14 mouse cellular contexts compared by ENCODE assay signal in genomic region chr7:72691396-72691795, GRCm38 (mm10).
DNase-seq lines count a peak whose midpoint lies in the region; ATAC-seq lines count a peak whose summit lies in the region.
"Had no signal": no experiment of that assay in that cellular context is flagged by ENCODE, and none has a peak within 500 bp of the region (broad histone marks: within the 10 kb centered on the region; RNA-seq: fewer than 3 reads in every experiment).

No protein-coding gene starts in this region.

- peak; percentile 10 for DNase-seq in layer of hippocampus, adult 11-12 months (ENCODE audit: low spot score)
- no peak for DNase-seq in layer of hippocampus, postnatal 10 days (ENCODE audit: low spot score in 2 of 2)
- peak; percentile 7 for DNase-seq in 3134 (ENCODE audit: extremely low read depth, insufficient read length, low spot score)
- DNase-seq in Muller cell, postnatal 12 days (ENCODE audit: inconsistent ontology term), result peak; percentile 31
- DNase-seq in cerebellum, adult 9-10 months, result peak; percentile 79
- no peak for DNase-seq in neural tube, embryonic 10.5 days (ENCODE audit: extremely low spot score, low spot score)
- DNase-seq in urinary bladder, postnatal 10 days (ENCODE audit: low spot score), result no peak
- DNase-seq: gastrocnemius, postnatal 14 days; heart, postnatal 14 days; kidney, adult 8-10 months; kidney, postnatal 36 days; thymus, postnatal 4 days had no signal

- no peak for ATAC-seq in neural tube, embryonic 15.5 days (ENCODE audit: low FRiP score)

- H3K4me2 ChIP-seq in neural tube, embryonic 15.5 days, result no peak overlapping the region
- H3K4me2 ChIP-seq: lung, embryonic 15.5 days had no signal

- no peaks in the 10 kb centered on the region for H3K4me1 ChIP-seq in neural tube, embryonic 15.5 days

- H3K4me3 ChIP-seq in neural tube, embryonic 15.5 days (replicated peaks), result no peak overlapping the region
- H3K4me3 ChIP-seq: lung, embryonic 15.5 days had no signal

- 64% methylated on average over 3 of the region's 3 CpGs for WGBS in neural tube, embryonic 15.5 days

- no peak overlapping the region for H3K27ac ChIP-seq in neural tube, embryonic 15.5 days (replicated peaks)
- H3K27ac ChIP-seq: lung, embryonic 15.5 days had no signal

- H3K27me3 ChIP-seq in neural tube, embryonic 15.5 days (replicated peaks), result no peaks in the 10 kb centered on the region
- H3K27me3 ChIP-seq: lung, embryonic 15.5 days had no signal

- no peaks in the 10 kb centered on the region for H3K9me3 ChIP-seq in neural tube, embryonic 15.5 days (replicated peaks)
- H3K9me3 ChIP-seq: lung, embryonic 15.5 days had no signal

- H3K9ac ChIP-seq in neural tube, embryonic 15.5 days (replicated peaks), result no peak overlapping the region
- H3K9ac ChIP-seq: lung, embryonic 15.5 days had no signal

- no peaks in the 10 kb centered on the region for H3K36me3 ChIP-seq in neural tube, embryonic 15.5 days
- H3K36me3 ChIP-seq: lung, embryonic 15.5 days had no signal

Comparison
In these comparisons a context has a peak if more than half of its experiments do, and no peak if none do; other contexts are left out.
1. DNase-seq: peak in layer of hippocampus, adult 11-12 months (single experiment), 3134 (single experiment), Muller cell, postnatal 12 days (single experiment) and cerebellum, adult 9-10 months (single experiment); none in layer of hippocampus, postnatal 10 days (0 of 2), neural tube, embryonic 10.5 days (single experiment) and urinary bladder, postnatal 10 days (single experiment).